Mouse (Mus musculus) stomach, embryonic 16.5 days (tissue): ENCODE results near the gene Npas3. TPM values are rescaled to one million over a fixed set of nuclear protein-coding genes. Genes with fewer than 3 reads are reported as not detected.

Experiments used
- ATAC-seq: fragments of 200-750 bp; cut with Nextera tagmentation; 2 replicates; pipeline ENCODE4 v1.8.0; 2017; ENCODE audit warnings: moderate number of reproducible peaks, moderate TSS enrichment; ENCODE audit not compliant: insufficient read depth, low FRiP score
- H3K27ac ChIP-seq: fragments of 300-500 bp; sonication (generic); 2 replicates; pipeline ENCODE4 v1.5.1; 2014; ENCODE audit warnings: low read length
- H3K27me3 ChIP-seq: fragments of 300-500 bp; sonication (generic); 2 replicates; pipeline ENCODE4 v1.6.1; 2014; ENCODE audit warnings: low read length, control low read depth, mixed read lengths; ENCODE audit not compliant: control insufficient read depth, insufficient read depth
- H3K36me3 ChIP-seq: fragments of 300-500 bp; sonication (generic); 2 replicates; pipeline ENCODE4 v1.6.1; 2014; ENCODE audit warnings: low read length; ENCODE audit not compliant: control insufficient read depth, insufficient read depth
- H3K4me1 ChIP-seq: fragments of 300-500 bp; sonication (generic); 2 replicates; pipeline ENCODE4 v1.6.1; 2014; ENCODE audit warnings: low read length, control low read depth, mixed read lengths; ENCODE audit not compliant: control insufficient read depth, insufficient read depth
- H3K4me2 ChIP-seq: fragments of 300-500 bp; sonication (generic); 2 replicates; pipeline ENCODE4 v1.6.1; 2014; ENCODE audit warnings: low read depth, low read length, mixed read lengths
- H3K4me3 ChIP-seq: fragments of 300-500 bp; sonication (generic); replicated peaks from 2 replicates; pipeline ENCODE4 v1.5.1; 2014; ENCODE audit warnings: mild to moderate bottlenecking, low read length
- H3K9ac ChIP-seq: fragments of 300-500 bp; sonication (generic); 2 replicates; pipeline ENCODE4 v1.6.1; 2014; ENCODE audit warnings: low read length
- H3K9me3 ChIP-seq: fragments of 300-500 bp; sonication (generic); replicated peaks from 2 replicates; pipeline ENCODE4 v1.6.1; 2016; ENCODE audit warnings: low read length, control low read depth; ENCODE audit not compliant: control insufficient read depth
- WGBS: fragments of 180-500 bp; shearing (Covaris S2); extraction: QIAGEN DNeasy Blood & Tissue Kit; methylation state at CpG from one replicate; pipeline ENCODE4 v1.1.7; 2014; 5-methylcytosine and 5-hydroxymethylcytosine counted together
- polyA plus RNA-seq: library from polyadenylated mRNA; unstranded; fragments of >200 nt; fragmentation: Nextera tagmentation; extraction: Ambion mirVana; gene quantifications from 2 replicates; pipeline ENCODE4 v1.2.1, GENCODE M21; 2015

Npas3 gene
- polyA plus RNA-seq, 1 experiment from 2014 or later = 1.8 TPM

- H3K4me1 ChIP-seq = no peaks in the 10 kb centered on the region
- H3K4me2 ChIP-seq = no peak overlapping the region
- no peak overlapping the region for H3K27ac ChIP-seq
- no peaks in the 10 kb centered on the region for H3K36me3 ChIP-seq
- H3K4me3 ChIP-seq = no peak overlapping the region
- no peaks in the 10 kb centered on the region for H3K27me3 ChIP-seq
- H3K9me3 ChIP-seq = no peaks in the 10 kb centered on the region
- no peak overlapping the region for H3K9ac ChIP-seq
- 87% methylated on average over 6 of the region's 6 CpGs for WGBS
- no peak for ATAC-seq
Observed at GRCm38 (mm10) chr12:53484924-53485323, 236.4 kb downstream of the Npas3 start.

- no peak overlapping the region for H3K4me3 ChIP-seq
- no peaks in the 10 kb centered on the region for H3K36me3 ChIP-seq
- no peak for ATAC-seq
- no peak overlapping the region for H3K27ac ChIP-seq
- no peak overlapping the region for H3K9ac ChIP-seq
- no peaks in the 10 kb centered on the region for H3K4me1 ChIP-seq
- no peak overlapping the region for H3K4me2 ChIP-seq
- no peaks in the 10 kb centered on the region for H3K27me3 ChIP-seq
- H3K9me3 ChIP-seq = no peaks in the 10 kb centered on the region
Observed at GRCm38 (mm10) chr12:53496386-53496785, 247.9 kb downstream of the Npas3 start.

GRCm38 (mm10) chr12:53514885-53515284, 266.4 kb downstream of the Npas3 start:
- no peak for ATAC-seq
- no peaks in the 10 kb centered on the region for H3K4me1 ChIP-seq
- no peak overlapping the region for H3K4me3 ChIP-seq
- no peak overlapping the region for H3K4me2 ChIP-seq
- H3K9me3 ChIP-seq = no peaks in the 10 kb centered on the region
- WGBS = 62% methylated on average over 4 of the region's 4 CpGs
- no peaks in the 10 kb centered on the region for H3K27me3 ChIP-seq
- H3K27ac ChIP-seq = no peak overlapping the region
- no peaks in the 10 kb centered on the region for H3K36me3 ChIP-seq
- H3K9ac ChIP-seq = no peak overlapping the region

GRCm38 (mm10) chr12:53519556-53519955, 271.1 kb downstream of the Npas3 start:
- Histone ChIP-seq H3K9ac (no peak overlapping the region), H3K27me3 (no peaks in the 10 kb centered on the region), H3K9me3 (no peaks in the 10 kb centered on the region), H3K36me3 (no peaks in the 10 kb centered on the region), H3K4me2 (no peak overlapping the region), H3K27ac (no peak overlapping the region), H3K4me1 (no peaks in the 10 kb centered on the region), H3K4me3 (no peak overlapping the region)
- 82% methylated on average over 4 of the region's 4 CpGs for WGBS
- ATAC-seq = no peak

GRCm38 (mm10) chr12:53522631-53523030, 274.2 kb downstream of the Npas3 start:
- Histone ChIP-seq H3K27me3 (no peaks in the 10 kb centered on the region), H3K9ac (no peak overlapping the region), H3K27ac (no peak overlapping the region), H3K9me3 (no peaks in the 10 kb centered on the region), H3K4me2 (no peak overlapping the region), H3K4me1 (no peaks in the 10 kb centered on the region), H3K36me3 (no peaks in the 10 kb centered on the region), H3K4me3 (no peak overlapping the region)
- ATAC-seq = no peak
- WGBS = 65% methylated on average over 5 of the region's 5 CpGs

GRCm38 (mm10) chr12:53527046-53527445, 278.6 kb downstream of the Npas3 start:
- Histone ChIP-seq H3K4me1 (no peaks in the 10 kb centered on the region), H3K36me3 (no peaks in the 10 kb centered on the region), H3K4me3 (no peak overlapping the region), H3K27me3 (no peaks in the 10 kb centered on the region), H3K9ac (no peak overlapping the region), H3K4me2 (no peak overlapping the region), H3K27ac (no peak overlapping the region), H3K9me3 (no peaks in the 10 kb centered on the region)
- 88% methylated on average over 3 of the region's 3 CpGs for WGBS
- ATAC-seq = no peak

GRCm38 (mm10) chr12:53529345-53529744, 280.9 kb downstream of the Npas3 start:
- Histone ChIP-seq H3K36me3 (no peaks in the 10 kb centered on the region), H3K27me3 (no peaks in the 10 kb centered on the region), H3K9me3 (no peaks in the 10 kb centered on the region), H3K9ac (no peak overlapping the region), H3K4me3 (no peak overlapping the region), H3K4me1 (no peaks in the 10 kb centered on the region), H3K4me2 (no peak overlapping the region), H3K27ac (no peak overlapping the region)
- ATAC-seq = no peak
- WGBS = 73% methylated on average over 2 of the region's 2 CpGs

GRCm38 (mm10) chr12:53536816-53537215, 288.3 kb downstream of the Npas3 start:
- H3K27ac ChIP-seq = no peak overlapping the region
- ATAC-seq = no peak
- no peaks in the 10 kb centered on the region for H3K27me3 ChIP-seq
- H3K4me3 ChIP-seq = no peak overlapping the region
- H3K4me2 ChIP-seq = no peak overlapping the region
- 66% methylated on average over 5 of the region's 5 CpGs for WGBS
- no peaks in the 10 kb centered on the region for H3K4me1 ChIP-seq
- no peaks in the 10 kb centered on the region for H3K9me3 ChIP-seq
- H3K36me3 ChIP-seq = no peaks in the 10 kb centered on the region
- no peak overlapping the region for H3K9ac ChIP-seq

GRCm38 (mm10) chr12:53556359-53556758, 307.9 kb downstream of the Npas3 start:
- H3K4me3 ChIP-seq = no peak overlapping the region
- no peaks in the 10 kb centered on the region for H3K36me3 ChIP-seq
- H3K27me3 ChIP-seq = no peaks in the 10 kb centered on the region
- WGBS = 93% methylated on average over 2 of the region's 2 CpGs
- ATAC-seq = no peak
- H3K9ac ChIP-seq = no peak overlapping the region
- H3K27ac ChIP-seq = no peak overlapping the region
- no peaks in the 10 kb centered on the region for H3K4me1 ChIP-seq
- no peak overlapping the region for H3K4me2 ChIP-seq
- H3K9me3 ChIP-seq = no peaks in the 10 kb centered on the region

- no peak overlapping the region for H3K4me3 ChIP-seq
- no peaks in the 10 kb centered on the region for H3K4me1 ChIP-seq
- no peak overlapping the region for H3K27ac ChIP-seq
- H3K9me3 ChIP-seq = no peaks in the 10 kb centered on the region
- H3K9ac ChIP-seq = no peak overlapping the region
- H3K27me3 ChIP-seq = no peaks in the 10 kb centered on the region
- no peak overlapping the region for H3K4me2 ChIP-seq
- no peak for ATAC-seq
- WGBS = 80% methylated on average over 1 of the region's 1 CpGs
- H3K36me3 ChIP-seq = no peaks in the 10 kb centered on the region
Observed at GRCm38 (mm10) chr12:53558259-53558658, 309.8 kb downstream of the Npas3 start.
